Mouse (Mus musculus): ENCODE results near the gene Asxl2. TPM values are rescaled to one million over a fixed set of nuclear protein-coding genes. Genes with fewer than 3 reads are reported as not detected.
"Not testable (repeated sequence)": the region's sequence is repeated elsewhere in the genome, so short reads cannot be mapped to it uniquely, and the experiment has no call there.

Asxl2 gene
- polyA plus RNA-seq, 1 experiment, result 5.9 TPM

DNA sequence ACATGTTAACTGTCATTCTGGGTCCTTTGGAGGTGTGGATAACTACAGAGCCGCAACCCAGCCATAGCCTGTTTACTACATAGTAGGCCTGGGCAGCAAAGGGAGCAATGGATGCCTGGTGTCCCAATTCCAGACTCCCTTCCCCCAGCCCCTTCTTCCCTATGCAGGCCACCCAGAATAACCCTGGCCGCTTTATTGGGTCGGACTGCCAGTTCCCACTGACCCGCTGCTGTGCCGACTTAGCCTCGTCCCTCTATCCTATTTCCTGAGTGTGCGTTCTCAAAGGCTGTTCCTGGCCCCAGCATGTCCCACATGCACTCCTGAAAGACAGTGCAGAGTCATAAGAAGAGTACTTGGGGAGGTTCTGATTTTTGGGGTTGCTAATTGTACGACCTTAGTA, 29.7 kb upstream of the Asxl2 start:
- Histone ChIP-seq H3ac (ENCODE audit: control insufficient read depth, insufficient read length, low read depth) (no peak overlapping the region), H3K36me3 (ENCODE audit: control insufficient read depth, insufficient read depth) (peaks cover 13% of the 10 kb centered on the region), H3K79me2 (ENCODE audit: control insufficient read depth, insufficient read depth) (no peaks in the 10 kb centered on the region), H3K4me3 (ENCODE audit: insufficient read depth, poor library complexity, severe bottlenecking) (no peak overlapping the region), H3K27me3 (ENCODE audit: control insufficient read depth, insufficient read depth, insufficient read length) (no peaks in the 10 kb centered on the region), H3K79me3 (ENCODE audit: low read depth) (no peaks in the 10 kb centered on the region)
- no peak for TF ChIP-seq MYOD1 (IDR thresholded peaks at IDR 0.05; ENCODE audit: control insufficient read depth, insufficient read length, low read depth)
- no peak for TF ChIP-seq USF1 (IDR thresholded peaks at IDR 0.05; ENCODE audit: low read depth)
- TF ChIP-seq MYOG (IDR thresholded peaks at IDR 0.05; ENCODE audit: control insufficient read depth, extremely low read depth, insufficient read length), result no peak
- TF ChIP-seq MAX (IDR thresholded peaks at IDR 0.05), result no peak
- TF ChIP-seq FOSL1 (IDR thresholded peaks at IDR 0.05; ENCODE audit: insufficient read depth, low read length, poor library complexity, severe bottlenecking), result no peak
- no peak for TF ChIP-seq CTCF (IDR thresholded peaks at IDR 0.05; ENCODE audit: control insufficient read depth, insufficient read depth, insufficient read length)
- TF ChIP-seq CEBPB (IDR thresholded peaks at IDR 0.05; ENCODE audit: low read depth), result no peak

DNA sequence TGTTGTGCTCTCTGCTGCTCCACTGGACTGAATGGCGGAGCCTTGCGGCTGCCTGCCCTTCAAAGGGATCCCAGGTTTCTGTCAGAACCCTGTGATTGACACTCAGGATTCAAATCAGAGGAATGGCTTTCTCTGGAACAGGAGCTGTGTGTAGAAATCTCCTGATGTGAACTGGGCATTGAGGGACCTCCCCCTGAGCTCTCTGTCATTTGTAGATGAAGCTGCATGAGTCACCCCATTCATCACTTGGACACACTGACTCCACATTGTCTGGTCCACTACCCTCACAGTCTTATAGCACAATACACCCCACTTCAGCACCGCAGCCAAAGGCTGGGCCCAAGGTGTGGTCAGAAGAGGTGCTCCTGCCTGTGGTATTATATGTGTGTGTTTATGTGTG, 21.0 kb upstream of the Asxl2 start:
- H3K4me3 ChIP-seq (ENCODE audit: insufficient read depth, poor library complexity, severe bottlenecking); H3ac ChIP-seq (ENCODE audit: control insufficient read depth, insufficient read length, low read depth); H3K27me3 ChIP-seq (ENCODE audit: control insufficient read depth, insufficient read depth, insufficient read length); H3K79me3 ChIP-seq (ENCODE audit: low read depth); H3K79me2 ChIP-seq (ENCODE audit: control insufficient read depth, insufficient read depth): not testable (repeated sequence)
- H3K36me3 ChIP-seq (ENCODE audit: control insufficient read depth, insufficient read depth), result peaks cover 17% of the 10 kb centered on the region

- Histone ChIP-seq H3K79me2 (ENCODE audit: control insufficient read depth, insufficient read depth) (no peaks in the 10 kb centered on the region), H3K27me3 (ENCODE audit: control insufficient read depth, insufficient read depth, insufficient read length) (no peaks in the 10 kb centered on the region), H3K4me3 (ENCODE audit: insufficient read depth, poor library complexity, severe bottlenecking) (no peak overlapping the region), H3K36me3 (ENCODE audit: control insufficient read depth, insufficient read depth) (peaks cover 14% of the 10 kb centered on the region), H3ac (ENCODE audit: control insufficient read depth, insufficient read length, low read depth) (no peak overlapping the region), H3K79me3 (ENCODE audit: low read depth) (no peaks in the 10 kb centered on the region)
- TF ChIP-seq MAX (IDR thresholded peaks at IDR 0.05), result no peak
- no peak for TF ChIP-seq MYOD1 (IDR thresholded peaks at IDR 0.05; ENCODE audit: control insufficient read depth, insufficient read length, low read depth)
- TF ChIP-seq FOSL1 (IDR thresholded peaks at IDR 0.05; ENCODE audit: insufficient read depth, low read length, poor library complexity, severe bottlenecking), result no peak
- TF ChIP-seq CEBPB (IDR thresholded peaks at IDR 0.05; ENCODE audit: low read depth), result no peak
- no peak for TF ChIP-seq CTCF (IDR thresholded peaks at IDR 0.05; ENCODE audit: control insufficient read depth, insufficient read depth, insufficient read length)
- TF ChIP-seq MYOG (IDR thresholded peaks at IDR 0.05; ENCODE audit: control insufficient read depth, extremely low read depth, insufficient read length), result no peak
- TF ChIP-seq USF1 (IDR thresholded peaks at IDR 0.05; ENCODE audit: low read depth), result no peak
These were observed 20.1 kb upstream of the Asxl2 start for GRCm38 (mm10) chr12:3406585-3406984.

- Histone ChIP-seq H3K79me3 (ENCODE audit: low read depth) (peaks cover 6% of the 10 kb centered on the region), H3K79me2 (ENCODE audit: control insufficient read depth, insufficient read depth) (peaks cover 10% of the 10 kb centered on the region), H3K27me3 (ENCODE audit: control insufficient read depth, insufficient read depth, insufficient read length) (no peaks in the 10 kb centered on the region), H3K4me3 (ENCODE audit: insufficient read depth, poor library complexity, severe bottlenecking) (no peak overlapping the region), H3ac (ENCODE audit: control insufficient read depth, insufficient read length, low read depth) (no peak overlapping the region), H3K36me3 (ENCODE audit: control insufficient read depth, insufficient read depth) (peaks cover 4% of the 10 kb centered on the region)
- TF ChIP-seq MYOD1 (IDR thresholded peaks at IDR 0.05; ENCODE audit: control insufficient read depth, insufficient read length, low read depth) (no peak), MAX (IDR thresholded peaks at IDR 0.05) (no peak)
These were observed 11.7 kb upstream of the Asxl2 start for GRCm38 (mm10) chr12:3414956-3415355.

- H3K79me2 ChIP-seq (ENCODE audit: control insufficient read depth, insufficient read depth), result peaks cover 42% of the 10 kb centered on the region
- H3K36me3 ChIP-seq (ENCODE audit: control insufficient read depth, insufficient read depth), result peaks cover 25% of the 10 kb centered on the region
- H3ac ChIP-seq (ENCODE audit: control insufficient read depth, insufficient read length, low read depth), result no peak overlapping the region
- no peak overlapping the region for H3K4me3 ChIP-seq (ENCODE audit: insufficient read depth, poor library complexity, severe bottlenecking)
- no peaks in the 10 kb centered on the region for H3K27me3 ChIP-seq (ENCODE audit: control insufficient read depth, insufficient read depth, insufficient read length)
- peaks cover 12% of the 10 kb centered on the region for H3K79me3 ChIP-seq (ENCODE audit: low read depth)
- TF ChIP-seq MAX (IDR thresholded peaks at IDR 0.05), result no peak
These were observed 7.9 kb upstream of the Asxl2 start for GRCm38 (mm10) chr12:3418761-3419160.

GRCm38 (mm10) chr12:3420519-3420918, 6.1 kb upstream of the Asxl2 start:
- H3ac ChIP-seq (ENCODE audit: control insufficient read depth, insufficient read length, low read depth), result no peak overlapping the region
- no peak overlapping the region for H3K4me3 ChIP-seq (ENCODE audit: insufficient read depth, poor library complexity, severe bottlenecking)
- no peak for TF ChIP-seq CEBPB (IDR thresholded peaks at IDR 0.05; ENCODE audit: low read depth)
- TF ChIP-seq CTCF (IDR thresholded peaks at IDR 0.05; ENCODE audit: control insufficient read depth, insufficient read depth, insufficient read length), result no peak
- TF ChIP-seq MYOG (IDR thresholded peaks at IDR 0.05; ENCODE audit: control insufficient read depth, extremely low read depth, insufficient read length), result no peak
- TF ChIP-seq MYOD1 (IDR thresholded peaks at IDR 0.05; ENCODE audit: control insufficient read depth, insufficient read length, low read depth), result no peak
- no peak for TF ChIP-seq MAX (IDR thresholded peaks at IDR 0.05)
- no peak for TF ChIP-seq FOSL1 (IDR thresholded peaks at IDR 0.05; ENCODE audit: insufficient read depth, low read length, poor library complexity, severe bottlenecking)
- no peak for TF ChIP-seq USF1 (IDR thresholded peaks at IDR 0.05; ENCODE audit: low read depth)
- H3K79me3 ChIP-seq (ENCODE audit: low read depth), result peaks cover 27% of the 10 kb centered on the region
- peaks cover 60% of the 10 kb centered on the region for H3K79me2 ChIP-seq (ENCODE audit: control insufficient read depth, insufficient read depth)
- H3K27me3 ChIP-seq (ENCODE audit: control insufficient read depth, insufficient read depth, insufficient read length), result no peaks in the 10 kb centered on the region
- peaks cover 30% of the 10 kb centered on the region for H3K36me3 ChIP-seq (ENCODE audit: control insufficient read depth, insufficient read depth)
